Mouse (Mus musculus) ES-Bruce4 (cell line): ENCODE results near the gene Copz1.
"Not testable (repeated sequence)": the region's sequence is repeated elsewhere in the genome, so short reads cannot be mapped to it uniquely, and the experiment has no call there.

ENCODE experiments used
- CTCF ChIP-seq: IDR thresholded peaks from one replicate; pipeline ENCODE4 v1.8.1; 2011; ENCODE audit warnings: low read depth, low read length
- EP300 ChIP-seq: IDR thresholded peaks from 2 replicates; pipeline ENCODE4 v1.6.1; 2011; ENCODE audit warnings: low read depth, low read length; ENCODE audit not compliant: insufficient read depth
- POLR2A ChIP-seq: IDR thresholded peaks from one replicate; pipeline ENCODE4 v1.8.1; 2011; ENCODE audit warnings: low read length; ENCODE audit not compliant: insufficient read depth

GRCm38 (mm10) chr15:103249511-103249910 is 23.0 kb upstream of the Copz1 start:
- TF ChIP-seq EP300, CTCF, POLR2A: not testable (repeated sequence)
